Mouse (Mus musculus) liver (tissue): ENCODE measurements at regions not wholly inside any gene's neighbourhood (a gene's known extent, or its start where the extent isn't known, plus 50 kb on each side); places are given as distances from the start of the nearest gene placed in this dataset.
A peak's percentile ranks its signal among the peaks of the same experiment; 100 is the strongest.

Source experiments
- DNase-seq: peaks from one replicate; pipeline ENCODE4 v3.0.0-alpha.2; 2020; ENCODE audit warnings: mixed read lengths

- no peak for DNase-seq
Observed at GRCm38 (mm10) chr4:98190318-98190717, 192.8 kb downstream of the Tm2d1 start.

- peak; percentile 33 for DNase-seq
Observed at GRCm38 (mm10) chr4:98189894-98190293, 193.2 kb downstream of the Tm2d1 start.

GRCm38 (mm10) chr4:98188944-98189343 is 194.2 kb downstream of the Tm2d1 start:
- no peak for DNase-seq

GRCm38 (mm10) chr4:98187038-98187437 is 196.1 kb downstream of the Tm2d1 start:
- DNase-seq: peak; percentile 54

- no peak for DNase-seq
Observed at GRCm38 (mm10) chr4:98182053-98182355, 201.1 kb downstream of the Tm2d1 start.

GRCm38 (mm10) chr4:98181185-98182052 is 201.7 kb downstream of the Tm2d1 start:
- no peak for DNase-seq

- DNase-seq: no peak
Observed at GRCm38 (mm10) chr4:98180336-98180735, 202.8 kb downstream of the Tm2d1 start.
